8 mouse cellular contexts compared by ENCODE assay signal in genomic region chr7:25317446-25317999, GRCm38 (mm10). TPM values are rescaled to one million over a fixed set of nuclear protein-coding genes. Genes with fewer than 3 reads are reported as not detected.
DNase-seq lines count a peak whose midpoint lies in the region; ATAC-seq and TF ChIP-seq lines count a peak whose summit lies in the region.

No protein-coding gene starts in this region.

- no peak for TF ChIP-seq EP300 in liver, embryonic 14.5 days (IDR thresholded peaks at IDR 0.05; ENCODE audit: low read depth)
- no peak for TF ChIP-seq EP300 in stomach, postnatal 0 days (optimal IDR thresholded peaks at IDR 0.05)

- peaks cover 16% of the 10 kb centered on the region for H3K4me1 ChIP-seq in lung, embryonic 14.5 days (ENCODE audit: insufficient read depth)
- peaks cover 41% of the 10 kb centered on the region for H3K4me1 ChIP-seq in heart, embryonic 15.5 days (replicated peaks)
- no peaks in the 10 kb centered on the region; a peak in 1 of 4 replicates for H3K4me1 ChIP-seq in liver, embryonic 14.5 days (replicated peaks; ENCODE audit: control insufficient read depth in 2 of 2, insufficient read depth in 2 of 2, low read length in 1 of 2)
- H3K4me1 ChIP-seq in stomach, postnatal 0 days (replicated peaks; ENCODE audit: control insufficient read depth, insufficient read depth) = 0 out of 2 replicates have a peak, but pooled peaks cover 8% of the 10 kb centered on the region

- DNase-seq in lung, embryonic 14.5 days = no peak
- DNase-seq in lung, postnatal 4 days = no peak
- DNase-seq in cerebellum, adult 18-20 months = peak; percentile 53 to 63
- DNase-seq in liver, embryonic 14.5 days (ENCODE audit: low read depth in 3 of 3, low spot score in 3 of 3) = no peak
- no peak for DNase-seq in stomach, postnatal 0 days (ENCODE audit: low spot score)
- no peak for DNase-seq in thymus, postnatal 10 days (ENCODE audit: low spot score in 2 of 2)
- no peak for DNase-seq in left cerebral cortex, adult 11 months (ENCODE audit: low spot score)

- peaks cover 35% of the 10 kb centered on the region for H3K27me3 ChIP-seq in lung, embryonic 14.5 days (ENCODE audit: insufficient read depth, low read length)
- H3K27me3 ChIP-seq in heart, embryonic 15.5 days = peaks cover 36% of the 10 kb centered on the region
- H3K27me3 ChIP-seq in liver, embryonic 14.5 days (ENCODE audit: control insufficient read depth, insufficient read depth, low read length) = peaks cover 43% of the 10 kb centered on the region
- no peaks in the 10 kb centered on the region for H3K27me3 ChIP-seq in stomach, postnatal 0 days (ENCODE audit: control insufficient read depth, insufficient read depth, low read length)

- no peak for ATAC-seq in lung, embryonic 14.5 days (ENCODE audit: insufficient read depth)
- ATAC-seq in heart, embryonic 15.5 days (replicated peaks; ENCODE audit: insufficient number of reproducible peaks, insufficient read depth, low FRiP score, low read depth) = no peak
- no peak for ATAC-seq in liver, embryonic 14.5 days (ENCODE audit: insufficient read depth)
- no peak for ATAC-seq in stomach, postnatal 0 days (ENCODE audit: low FRiP score, low TSS enrichment)

- peak overlapping the region; percentile 75 for H3K9ac ChIP-seq in lung, embryonic 14.5 days
- peak overlapping the region; percentile 67 for H3K9ac ChIP-seq in heart, embryonic 15.5 days
- H3K9ac ChIP-seq in liver, embryonic 14.5 days (replicated peaks) = no peak overlapping the region; the same call in 1 of the 2 replicates
- peak overlapping the region; percentile 70 for H3K9ac ChIP-seq in stomach, postnatal 0 days (ENCODE audit: low read length)

- peak overlapping the region; percentile 67 for H3K4me3 ChIP-seq in lung, embryonic 14.5 days (ENCODE audit: low read depth, low read length)
- peak overlapping the region; percentile 68 for H3K4me3 ChIP-seq in heart, embryonic 15.5 days
- peak overlapping the region; percentile 56 to 65 for H3K4me3 ChIP-seq in liver, embryonic 14.5 days (ENCODE audit: insufficient read depth in 1 of 2, low read depth in 2 of 2, low read length in 2 of 2)
- peak overlapping the region; percentile 63 for H3K4me3 ChIP-seq in stomach, postnatal 0 days (ENCODE audit: low read depth, low read length)

- peak overlapping the region; percentile 99 for H3K4me2 ChIP-seq in lung, embryonic 14.5 days
- H3K4me2 ChIP-seq in heart, embryonic 15.5 days = peak overlapping the region; percentile 91
- peak overlapping the region; percentile 92 for H3K4me2 ChIP-seq in liver, embryonic 14.5 days (ENCODE audit: low read depth)
- H3K4me2 ChIP-seq in stomach, postnatal 0 days (replicated peaks; ENCODE audit: low read depth) = peak overlapping the region; percentile 91

- TF ChIP-seq CTCF in lung, embryonic 14.5 days (IDR thresholded peaks at IDR 0.05; ENCODE audit: low read depth) = no peak
- TF ChIP-seq CTCF in liver, embryonic 14.5 days (IDR thresholded peaks at IDR 0.05; ENCODE audit: low read depth) = no peak
- TF ChIP-seq CTCF in stomach, postnatal 0 days (IDR thresholded peaks at IDR 0.05; ENCODE audit: low read depth) = no peak

- no peaks in the 10 kb centered on the region for H3K36me3 ChIP-seq in lung, embryonic 14.5 days (ENCODE audit: insufficient read depth)
- H3K36me3 ChIP-seq in heart, embryonic 15.5 days = no peaks in the 10 kb centered on the region
- no peaks in the 10 kb centered on the region for H3K36me3 ChIP-seq in liver, embryonic 14.5 days (replicated peaks; ENCODE audit: control insufficient read depth, insufficient read depth, low read depth)
- no peaks in the 10 kb centered on the region for H3K36me3 ChIP-seq in stomach, postnatal 0 days (ENCODE audit: control insufficient read depth, insufficient read depth, low read length)

- peak overlapping the region; percentile 88 for H3K27ac ChIP-seq in lung, embryonic 14.5 days (ENCODE audit: low read depth)
- H3K27ac ChIP-seq in heart, embryonic 15.5 days = peak overlapping the region; percentile 82
- no peak overlapping the region for H3K27ac ChIP-seq in liver, embryonic 14.5 days
- peak overlapping the region; percentile 87 for H3K27ac ChIP-seq in stomach, postnatal 0 days (replicated peaks)

- WGBS in lung, embryonic 14.5 days = 8% methylated on average over 21 of the region's 21 CpGs
- WGBS in heart, embryonic 15.5 days = 15% methylated on average over 21 of the region's 21 CpGs
- WGBS in liver, embryonic 14.5 days (ENCODE audit: insufficient replicate concordance) = 26% methylated on average over 21 of the region's 21 CpGs
- 9% methylated on average over 21 of the region's 21 CpGs for WGBS in stomach, postnatal 0 days

- no peaks in the 10 kb centered on the region for H3K9me3 ChIP-seq in lung, embryonic 14.5 days (ENCODE audit: low read depth, low read length)
- H3K9me3 ChIP-seq in heart, embryonic 15.5 days (replicated peaks) = no peaks in the 10 kb centered on the region
- H3K9me3 ChIP-seq in liver, embryonic 14.5 days (ENCODE audit: control insufficient read depth, low read length) = no peaks in the 10 kb centered on the region
- H3K9me3 ChIP-seq in stomach, postnatal 0 days (ENCODE audit: control insufficient read depth, low read length) = no peaks in the 10 kb centered on the region

RNA-seq across cellular contexts. Expression of gene Megf8, which starts 0.6 kb away (rescaled TPM):
- 12.2 and 14.9 TPM in 2 replicates for polyA plus RNA-seq in lung, embryonic 14.5 days (2014; fragmentation: Nextera tagmentation; extraction: Ambion mirVana)
- polyA plus RNA-seq in heart, embryonic 15.5 days (2015; fragmentation: Nextera tagmentation; extraction: Ambion mirVana) = 6.2 and 9.4 TPM in 2 replicates
- polyA plus RNA-seq in liver, embryonic 14.5 days (2012; rRNA removed) = 1.3 TPM in 2 replicates
- polyA plus RNA-seq in liver, embryonic 14.5 days (2014; fragmentation: Nextera tagmentation; extraction: Ambion mirVana) = 0.53 and 0.71 TPM in 2 replicates
- 3.3 and 3.6 TPM in 2 replicates for polyA plus RNA-seq in stomach, postnatal 0 days (2015; fragmentation: Nextera tagmentation; extraction: Ambion mirVana)

RNA-seq across cellular contexts. Expression of gene Tmem145, which starts 11.6 kb away (rescaled TPM):
- 0.25 TPM in 1 of 2 replicates, not detected in the other for polyA plus RNA-seq in lung, embryonic 14.5 days (2014; fragmentation: Nextera tagmentation; extraction: Ambion mirVana)
- polyA plus RNA-seq in heart, embryonic 15.5 days (2015; fragmentation: Nextera tagmentation; extraction: Ambion mirVana) = 0.05 and 0.27 TPM in 2 replicates
- polyA plus RNA-seq in liver, embryonic 14.5 days (2012; rRNA removed) = 0.23 TPM in 1 of 2 replicates, not detected in the other
- not detected in 2 replicates for polyA plus RNA-seq in liver, embryonic 14.5 days (2014; fragmentation: Nextera tagmentation; extraction: Ambion mirVana)
- polyA plus RNA-seq in stomach, postnatal 0 days (2015; fragmentation: Nextera tagmentation; extraction: Ambion mirVana) = 0.67 and 1.1 TPM in 2 replicates

RNA-seq across cellular contexts. Expression of gene Prr19, which starts 16.3 kb away (rescaled TPM):
- 0.26 and 0.29 TPM in 2 replicates for polyA plus RNA-seq in lung, embryonic 14.5 days (2014; fragmentation: Nextera tagmentation; extraction: Ambion mirVana)
- 0.10 and 0.15 TPM in 2 replicates for polyA plus RNA-seq in heart, embryonic 15.5 days (2015; fragmentation: Nextera tagmentation; extraction: Ambion mirVana)
- 0.03 and 0.04 TPM in 2 replicates for polyA plus RNA-seq in liver, embryonic 14.5 days (2012; rRNA removed)
- polyA plus RNA-seq in liver, embryonic 14.5 days (2014; fragmentation: Nextera tagmentation; extraction: Ambion mirVana) = not detected in 2 replicates
- 0.07 TPM in 1 of 2 replicates, not detected in the other for polyA plus RNA-seq in stomach, postnatal 0 days (2015; fragmentation: Nextera tagmentation; extraction: Ambion mirVana)

RNA-seq across cellular contexts. Expression of gene Pafah1b3, which starts 19.7 kb away (rescaled TPM):
- 175 and 183 TPM in 2 replicates for polyA plus RNA-seq in lung, embryonic 14.5 days (2014; fragmentation: Nextera tagmentation; extraction: Ambion mirVana)
- polyA plus RNA-seq in heart, embryonic 15.5 days (2015; fragmentation: Nextera tagmentation; extraction: Ambion mirVana) = 103 and 119 TPM in 2 replicates
- 26.2 and 29.4 TPM in 2 replicates for polyA plus RNA-seq in liver, embryonic 14.5 days (2012; rRNA removed)
- polyA plus RNA-seq in liver, embryonic 14.5 days (2014; fragmentation: Nextera tagmentation; extraction: Ambion mirVana) = 24.3 and 29.8 TPM in 2 replicates
- 125 and 126 TPM in 2 replicates for polyA plus RNA-seq in stomach, postnatal 0 days (2015; fragmentation: Nextera tagmentation; extraction: Ambion mirVana)

RNA-seq across cellular contexts. Expression of gene Cic, which starts 50.0 kb away (rescaled TPM):
- polyA plus RNA-seq in lung, embryonic 14.5 days (2014; fragmentation: Nextera tagmentation; extraction: Ambion mirVana) = 31.1 and 39.1 TPM in 2 replicates
- polyA plus RNA-seq in heart, embryonic 15.5 days (2015; fragmentation: Nextera tagmentation; extraction: Ambion mirVana) = 22.9 and 27.4 TPM in 2 replicates
- 14.0 and 14.8 TPM in 2 replicates for polyA plus RNA-seq in liver, embryonic 14.5 days (2012; rRNA removed)
- 9.7 and 12.3 TPM in 2 replicates for polyA plus RNA-seq in liver, embryonic 14.5 days (2014; fragmentation: Nextera tagmentation; extraction: Ambion mirVana)
- polyA plus RNA-seq in stomach, postnatal 0 days (2015; fragmentation: Nextera tagmentation; extraction: Ambion mirVana) = 15.0 and 15.9 TPM in 2 replicates

Comparison
In these comparisons a context has a peak if more than half of its experiments do, and no peak if none do; other contexts are left out.
1. DNase-seq: peak in cerebellum, adult 18-20 months (2 of 2); none in lung, embryonic 14.5 days (single experiment), lung, postnatal 4 days (0 of 2), liver, embryonic 14.5 days (0 of 3), stomach, postnatal 0 days (single experiment), thymus, postnatal 10 days (0 of 2) and left cerebral cortex, adult 11 months (single experiment).
2. Peak in every context shown above with its lines, with median percentiles within 50 percentile points of each other: H3K4me2 ChIP-seq and H3K4me3 ChIP-seq.